ENCODE assay signal across 25 mouse cellular contexts in the genomic region with DNA sequence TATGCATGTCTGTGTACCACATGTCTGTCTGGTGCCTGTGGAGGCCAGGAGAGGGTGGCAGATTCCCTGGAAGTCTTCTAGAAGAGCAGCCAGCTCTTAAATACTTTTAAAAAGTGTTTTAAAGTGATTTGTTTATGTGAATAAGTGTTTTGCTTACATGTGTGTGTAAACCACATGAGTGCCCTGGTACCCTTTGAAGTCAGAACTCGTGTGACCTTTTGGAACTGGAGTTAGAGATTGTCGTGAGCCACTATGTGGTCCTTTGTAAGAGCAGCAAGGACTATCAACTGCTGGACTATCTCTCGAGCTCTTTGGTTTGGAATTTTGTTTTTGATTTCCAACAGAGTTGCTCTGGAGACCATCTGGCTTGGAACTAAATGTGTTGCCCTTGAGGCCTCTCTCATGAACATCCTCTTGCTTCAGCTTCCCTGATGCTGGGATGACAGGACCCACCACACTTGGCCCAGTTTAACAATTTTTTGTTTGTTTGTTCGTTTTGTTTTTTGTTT. TPM values are rescaled to one million over a fixed set of nuclear protein-coding genes. Genes with fewer than 3 reads are reported as not detected.
A peak's percentile ranks its signal among the peaks of the same experiment; 100 is the strongest.
DNase-seq lines count a peak whose midpoint lies in the region; ATAC-seq and TF ChIP-seq lines count a peak whose summit lies in the region.
"Had no signal": no experiment of that assay in that cellular context is flagged by ENCODE, and none has a peak within 500 bp of the region (broad histone marks: within the 10 kb centered on the region; RNA-seq: fewer than 3 reads in every experiment).

No protein-coding gene starts in this region.

- no peaks in the 10 kb centered on the region for H3K27me3 ChIP-seq in liver, adult 2 months (ENCODE audit: control insufficient read depth, insufficient read depth, low read length)
- H3K27me3 ChIP-seq in liver, embryonic 11.5 days (replicated peaks; ENCODE audit: control insufficient read depth, insufficient read depth, low read length), result no peaks in the 10 kb centered on the region
- H3K27me3 ChIP-seq in heart, embryonic 15.5 days, result no peaks in the 10 kb centered on the region
- H3K27me3 ChIP-seq: liver, embryonic 12.5 days; lung, embryonic 15.5 days; midbrain, embryonic 12.5 days; neural tube, embryonic 15.5 days had no signal

- H3K9me3 ChIP-seq in liver, embryonic 11.5 days (ENCODE audit: control insufficient read depth, low read length), result no peaks in the 10 kb centered on the region
- H3K9me3 ChIP-seq in heart, embryonic 15.5 days (replicated peaks), result no peaks in the 10 kb centered on the region
- H3K9me3 ChIP-seq: hindbrain, embryonic 10.5 days; liver, embryonic 12.5 days; lung, embryonic 15.5 days; midbrain, embryonic 12.5 days; neural tube, embryonic 15.5 days had no signal

- WGBS in liver, adult 2 months, result 20% methylated on average over 4 of the region's 4 CpGs
- 59% methylated on average over 4 of the region's 4 CpGs for WGBS in liver, embryonic 11.5 days
- 34% methylated on average over 4 of the region's 4 CpGs for WGBS in heart, embryonic 15.5 days

- no peak for TF ChIP-seq CTCF in gastrocnemius, adult 2 months (IDR thresholded peaks at IDR 0.05)
- no peak for TF ChIP-seq CTCF in liver, adult 2 months (IDR thresholded peaks at IDR 0.05; ENCODE audit: low read depth, low read length)

- H3K4me3 ChIP-seq in gastrocnemius, adult 2 months, result no peak overlapping the region
- no peak overlapping the region for H3K4me3 ChIP-seq in liver, adult 2 months (ENCODE audit: insufficient read depth, low read depth, low read length)
- H3K4me3 ChIP-seq in liver, embryonic 11.5 days (ENCODE audit: low read depth, low read length), result no peak overlapping the region
- no peak overlapping the region for H3K4me3 ChIP-seq in heart, embryonic 15.5 days
- H3K4me3 ChIP-seq: hindbrain, embryonic 10.5 days; left cerebral cortex, adult 2 months; liver, embryonic 12.5 days; lung, embryonic 15.5 days; midbrain, embryonic 12.5 days; neural tube, embryonic 15.5 days had no signal

- DNase-seq in gastrocnemius, adult 2 months, result no peak
- no peak for DNase-seq in gastrocnemius, postnatal 4 days (ENCODE audit: low spot score in 2 of 2)
- peak; percentile 74 for DNase-seq in liver, adult 2 months (ENCODE audit: extremely low read depth, low read depth, low spot score)
- no peak for DNase-seq in liver, embryonic 11.5 days (ENCODE audit: low spot score)
- DNase-seq in heart, adult 9 months (ENCODE audit: low spot score in 2 of 2), result peak; percentile 63 to 67
- no peak for DNase-seq in right cerebral cortex, adult 18-20 months
- no peak for DNase-seq in cerebellum, adult 11-12 months
- DNase-seq: adrenal gland, postnatal 14 days; cerebellum, adult 9-10 months; gastrocnemius, postnatal 25 days; kidney, postnatal 4 days; layer of hippocampus, adult 9-11 months; thymus, adult 18-20 months; thymus, postnatal 36 days had no signal

- H3K36me3 ChIP-seq in liver, adult 2 months (ENCODE audit: control insufficient read depth, insufficient read depth, low read length), result 0 out of 2 replicates have a peak, but pooled peaks cover 2% of the 10 kb centered on the region
- H3K36me3 ChIP-seq in liver, embryonic 11.5 days (ENCODE audit: control insufficient read depth, insufficient read depth, low read length), result no peaks in the 10 kb centered on the region; the same call in 1 of the 2 replicates
- no peaks in the 10 kb centered on the region for H3K36me3 ChIP-seq in heart, embryonic 15.5 days
- H3K36me3 ChIP-seq: neural tube, embryonic 15.5 days had no signal

- H3K9ac ChIP-seq in liver, adult 2 months (ENCODE audit: low read depth, low read length), result no peak overlapping the region
- no peak overlapping the region for H3K9ac ChIP-seq in liver, embryonic 11.5 days (ENCODE audit: low read depth, low read length)
- H3K9ac ChIP-seq in heart, embryonic 15.5 days, result no peak overlapping the region
- H3K9ac ChIP-seq: liver, embryonic 12.5 days; lung, embryonic 15.5 days; midbrain, embryonic 12.5 days; neural tube, embryonic 15.5 days had no signal

- no peak for TF ChIP-seq POLR2A in liver, adult 2 months (IDR thresholded peaks at IDR 0.05; ENCODE audit: extremely low read depth, insufficient read depth, low read length)

- H3K79me2 ChIP-seq in liver, adult 2 months (ENCODE audit: control insufficient read depth, insufficient read depth, low read length), result peaks cover 40% of the 10 kb centered on the region; the same call in 1 of the 2 replicates

- intact Hi-C loops in gastrocnemius, adult 2 months (cut with DNase I), result no loop called here

- no peak overlapping the region for H3K4me2 ChIP-seq in liver, embryonic 11.5 days
- no peak overlapping the region for H3K4me2 ChIP-seq in heart, embryonic 15.5 days
- H3K4me2 ChIP-seq: liver, embryonic 12.5 days; lung, embryonic 15.5 days; midbrain, embryonic 12.5 days; neural tube, embryonic 15.5 days had no signal

- H3K27ac ChIP-seq in gastrocnemius, adult 2 months, result peak overlapping the region; percentile 54
- H3K27ac ChIP-seq in liver, adult 2 months (replicated peaks; ENCODE audit: insufficient read depth, low read depth, low read length), result no peak overlapping the region
- no peak overlapping the region for H3K27ac ChIP-seq in liver, embryonic 11.5 days (ENCODE audit: low read depth, low read length)
- H3K27ac ChIP-seq in heart, embryonic 15.5 days, result peak overlapping the region; percentile 56
- H3K27ac ChIP-seq: hindbrain, embryonic 10.5 days; hindbrain, postnatal 0 days; left cerebral cortex, adult 2 months; liver, embryonic 12.5 days; lung, embryonic 15.5 days; midbrain, embryonic 12.5 days; neural tube, embryonic 15.5 days had no signal

- ATAC-seq in liver, embryonic 11.5 days (replicated peaks; ENCODE audit: low FRiP score), result no peak
- ATAC-seq in heart, embryonic 15.5 days (replicated peaks; ENCODE audit: insufficient number of reproducible peaks, insufficient read depth, low FRiP score, low read depth), result no peak
- ATAC-seq: forebrain, embryonic 16.5 days; hindbrain, postnatal 0 days; intestine, embryonic 16.5 days; liver, embryonic 12.5 days had no signal

- H3K4me1 ChIP-seq in liver, adult 2 months (ENCODE audit: control insufficient read depth, insufficient read depth, low read length), result peaks cover 42% of the 10 kb centered on the region
- peaks cover 24% of the 10 kb centered on the region for H3K4me1 ChIP-seq in liver, embryonic 11.5 days (replicated peaks; ENCODE audit: control insufficient read depth, insufficient read depth, low read length)
- peaks cover 52% of the 10 kb centered on the region for H3K4me1 ChIP-seq in heart, embryonic 15.5 days (replicated peaks)

RNA-seq across cellular contexts. Expression of gene Mgrn1, which starts 4.2 kb away (rescaled TPM):
- 10 to 100 TPM; 53.5 to 66.1 TPM for total RNA-seq in gastrocnemius, adult 2 months (2021)
- total RNA-seq in gastrocnemius, postnatal 4 days (2021), result 10 to 100 TPM; 87.3 to 91.8 TPM
- 28.2 and 42.8 TPM in 2 replicates for total RNA-seq in liver, adult 2 months (2014; rRNA removed)
- 59.0 and 71.0 TPM in 2 replicates for polyA plus RNA-seq in liver, adult 2 months (2012; rRNA removed)
- polyA plus RNA-seq in liver, embryonic 11.5 days (2014; fragmentation: Nextera tagmentation; extraction: Ambion mirVana), result 50.5 and 52.5 TPM in 2 replicates
- polyA plus RNA-seq in heart, embryonic 15.5 days (2015; fragmentation: Nextera tagmentation; extraction: Ambion mirVana), result 101 and 112 TPM in 2 replicates

RNA-seq across cellular contexts. Expression of gene Ubald1, which starts 10.1 kb away (rescaled TPM):
- total RNA-seq in gastrocnemius, adult 2 months (2021), result 10 to 100 TPM; 30.3 to 44.8 TPM
- 10 to 100 TPM; 32.3 to 32.8 TPM for total RNA-seq in gastrocnemius, postnatal 4 days (2021)
- 4.0 and 7.1 TPM in 2 replicates for total RNA-seq in liver, adult 2 months (2014; rRNA removed)
- 13.6 and 15.5 TPM in 2 replicates for polyA plus RNA-seq in liver, adult 2 months (2012; rRNA removed)
- 26.4 and 29.9 TPM in 2 replicates for polyA plus RNA-seq in liver, embryonic 11.5 days (2014; fragmentation: Nextera tagmentation; extraction: Ambion mirVana)
- 24.7 and 29.7 TPM in 2 replicates for polyA plus RNA-seq in heart, embryonic 15.5 days (2015; fragmentation: Nextera tagmentation; extraction: Ambion mirVana)

RNA-seq across cellular contexts. Expression of gene Nudt16l1, which starts 48.3 kb away (rescaled TPM):
- total RNA-seq in gastrocnemius, adult 2 months (2021), result 10 to 100 TPM; 10.5 to 13.7 TPM
- total RNA-seq in gastrocnemius, postnatal 4 days (2021), result 10 to 100 TPM; 51.5 to 57.6 TPM
- 12.2 and 16.2 TPM in 2 replicates for total RNA-seq in liver, adult 2 months (2014; rRNA removed)
- polyA plus RNA-seq in liver, adult 2 months (2012; rRNA removed), result 53.5 and 57.0 TPM in 2 replicates
- polyA plus RNA-seq in liver, embryonic 11.5 days (2014; fragmentation: Nextera tagmentation; extraction: Ambion mirVana), result 102 and 103 TPM in 2 replicates
- polyA plus RNA-seq in heart, embryonic 15.5 days (2015; fragmentation: Nextera tagmentation; extraction: Ambion mirVana), result 97.4 and 122 TPM in 2 replicates

RNA-seq across cellular contexts. Expression of gene 4930562C15Rik, which starts 55.0 kb away (rescaled TPM):
- total RNA-seq in gastrocnemius, adult 2 months (2021), result not detected
- not detected for total RNA-seq in gastrocnemius, postnatal 4 days (2021)
- not detected in 2 replicates for total RNA-seq in liver, adult 2 months (2014; rRNA removed)
- not detected in 2 replicates for polyA plus RNA-seq in liver, adult 2 months (2012; rRNA removed)
- polyA plus RNA-seq in liver, embryonic 11.5 days (2014; fragmentation: Nextera tagmentation; extraction: Ambion mirVana), result 0.19 and 0.33 TPM in 2 replicates
- 0.26 and 0.28 TPM in 2 replicates for polyA plus RNA-seq in heart, embryonic 15.5 days (2015; fragmentation: Nextera tagmentation; extraction: Ambion mirVana)
- total RNA-seq: adrenal gland, postnatal 14 days; gastrocnemius, postnatal 25 days; hindbrain, postnatal 0 days; left cerebral cortex, adult 2 months; left cerebral cortex, postnatal 36 days had no signal

Comparison
In these comparisons a context has a peak if more than half of its experiments do, and no peak if none do; other contexts are left out.
1. DNase-seq: peak in liver, adult 2 months (single experiment) and heart, adult 9 months (2 of 2); none in gastrocnemius, adult 2 months (single experiment), gastrocnemius, postnatal 4 days (0 of 2), liver, embryonic 11.5 days (single experiment), right cerebral cortex, adult 18-20 months (single experiment) and cerebellum, adult 11-12 months (single experiment).
2. H3K27ac ChIP-seq: peak in gastrocnemius, adult 2 months (single experiment) and heart, embryonic 15.5 days (single experiment); none in liver, adult 2 months (single experiment) and liver, embryonic 11.5 days (single experiment).